Mouse (Mus musculus) right cerebral cortex, adult 18-20 months (tissue): ENCODE data around the gene Bid.
"Not testable (repeated sequence)": the region's sequence is repeated elsewhere in the genome, so short reads cannot be mapped to it uniquely, and the experiment has no call there.

Experiments used
- DNase-seq: peaks from one replicate; pipeline ENCODE4 v3.0.0; 2022; ENCODE audit warnings: mixed read lengths

Gene Bid

GRCm38 (mm10) chr6:120934176-120934575 lies 17.5 kb upstream of the Bid start:
- no peak for DNase-seq

GRCm38 (mm10) chr6:120933670-120934069 lies 17.0 kb upstream of the Bid start:
- DNase-seq, result no peak

- DNase-seq, result peak; percentile 26
Observed at GRCm38 (mm10) chr6:120932597-120932996, 15.9 kb upstream of the Bid start.

- DNase-seq, result no peak
Observed at GRCm38 (mm10) chr6:120930450-120931306, 14.0 kb upstream of the Bid start.

GRCm38 (mm10) chr6:120929421-120929820 lies 12.8 kb upstream of the Bid start:
- DNase-seq, result no peak

GRCm38 (mm10) chr6:120927765-120928164 lies 11.1 kb upstream of the Bid start:
- no peak for DNase-seq

DNA sequence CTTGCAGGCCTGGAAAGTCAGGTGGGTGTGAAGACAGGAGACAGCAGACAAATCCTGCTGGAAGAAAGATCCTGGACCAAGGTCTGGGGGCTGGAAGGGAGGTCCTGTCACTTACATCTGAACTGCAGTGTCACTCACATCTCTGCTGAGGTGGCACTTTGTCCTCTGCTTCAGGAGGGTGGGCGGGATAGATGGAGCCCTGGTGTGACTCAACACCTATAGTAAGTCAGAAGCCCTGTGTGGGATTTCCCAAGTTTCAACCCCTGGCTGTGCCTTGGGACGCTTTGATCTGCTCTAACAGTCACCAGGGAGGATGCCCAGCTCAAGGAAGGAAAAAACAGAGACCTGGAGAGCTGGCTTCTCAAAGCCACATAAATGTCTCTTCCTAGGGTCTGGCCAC lies 10.2 kb upstream of the Bid start:
- no peak for DNase-seq

GRCm38 (mm10) chr6:120924791-120925321 lies 8.2 kb upstream of the Bid start:
- DNase-seq, result not testable (repeated sequence)

GRCm38 (mm10) chr6:120917975-120918374 lies 1.3 kb upstream of the Bid start:
- DNase-seq, result no peak

GRCm38 (mm10) chr6:120916972-120917881 lies 574 bp upstream of the Bid start:
- not testable (repeated sequence) for DNase-seq

DNA sequence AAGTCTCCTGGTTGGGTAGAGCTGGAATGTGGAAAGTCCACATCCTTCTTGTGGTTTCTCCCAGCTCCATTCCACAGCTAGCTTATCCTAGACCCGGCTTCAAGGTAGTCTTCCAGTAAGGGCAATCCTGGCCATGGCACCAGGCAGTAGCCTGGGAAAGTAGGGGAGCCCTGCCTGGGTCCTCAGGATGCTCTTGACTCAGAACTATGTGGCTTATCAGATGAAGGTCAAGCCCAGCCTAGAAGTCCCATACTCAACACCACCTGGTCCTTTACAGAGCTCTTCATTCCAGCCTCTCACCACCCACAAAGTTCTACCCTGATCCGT lies 1.0 kb downstream of the Bid start:
- no peak for DNase-seq

DNA sequence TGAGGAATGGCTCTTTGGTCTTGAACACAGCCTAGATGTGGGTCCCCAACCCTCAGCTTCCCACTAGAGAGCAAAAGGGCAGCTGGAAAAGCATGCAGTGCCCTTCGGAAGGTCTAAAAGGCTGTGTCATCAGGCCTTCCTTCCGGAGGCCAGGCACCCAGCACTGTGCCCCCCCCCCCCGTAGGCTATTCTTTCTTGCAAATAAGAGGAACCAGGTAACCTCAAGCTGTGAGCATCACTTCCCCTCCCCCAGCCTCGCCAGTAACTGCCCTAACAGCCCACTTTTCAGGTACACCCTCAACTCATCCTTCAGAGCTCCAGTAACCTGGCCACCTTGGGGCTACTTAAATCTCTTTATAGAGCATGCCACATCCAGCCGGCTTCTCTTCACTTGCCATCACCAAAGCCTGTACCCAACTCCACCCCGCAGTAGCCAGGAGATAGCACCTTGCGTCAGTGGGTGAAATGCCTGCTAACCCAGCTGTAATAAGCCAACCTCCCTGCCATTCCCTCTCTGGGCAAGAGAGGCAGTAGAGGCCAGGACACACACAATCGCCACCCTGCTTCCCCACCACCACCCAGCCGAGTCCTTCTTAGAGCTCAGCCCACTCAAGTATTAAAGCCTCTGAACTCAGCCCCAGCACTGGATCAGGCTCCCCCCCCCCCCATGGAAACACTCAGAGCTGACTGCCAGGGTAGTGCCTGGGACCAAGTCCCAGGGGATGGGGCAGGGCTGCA lies 1.6 kb downstream of the Bid start:
- no peak for DNase-seq

GRCm38 (mm10) chr6:120914533-120914910 lies 2.1 kb downstream of the Bid start:
- no peak for DNase-seq

GRCm38 (mm10) chr6:120913783-120914182 lies 2.9 kb downstream of the Bid start:
- DNase-seq, result no peak

GRCm38 (mm10) chr6:120912931-120913330 lies 3.7 kb downstream of the Bid start:
- DNase-seq, result no peak

GRCm38 (mm10) chr6:120911213-120912007 lies 5.2 kb downstream of the Bid start:
- no peak for DNase-seq

DNA sequence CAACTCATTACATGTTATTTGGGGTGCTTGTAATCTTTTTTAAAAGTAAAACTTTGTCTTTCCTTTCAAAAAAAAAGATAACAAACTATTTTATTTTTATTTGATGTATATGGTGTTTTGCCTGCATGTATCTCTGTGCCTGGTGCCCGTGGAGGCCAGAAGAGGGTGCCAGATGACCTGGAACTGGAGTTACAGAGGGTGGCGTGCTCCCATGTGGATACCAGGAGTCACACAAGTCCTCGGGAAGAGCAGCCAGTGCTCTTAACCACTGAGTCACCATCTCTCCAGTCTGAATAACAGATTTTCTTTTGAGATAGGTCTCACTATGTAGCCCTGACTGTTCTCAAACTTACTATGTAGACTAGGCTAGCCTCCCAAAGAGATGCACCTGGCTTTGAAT lies 7.2 kb downstream of the Bid start:
- no peak for DNase-seq

DNA sequence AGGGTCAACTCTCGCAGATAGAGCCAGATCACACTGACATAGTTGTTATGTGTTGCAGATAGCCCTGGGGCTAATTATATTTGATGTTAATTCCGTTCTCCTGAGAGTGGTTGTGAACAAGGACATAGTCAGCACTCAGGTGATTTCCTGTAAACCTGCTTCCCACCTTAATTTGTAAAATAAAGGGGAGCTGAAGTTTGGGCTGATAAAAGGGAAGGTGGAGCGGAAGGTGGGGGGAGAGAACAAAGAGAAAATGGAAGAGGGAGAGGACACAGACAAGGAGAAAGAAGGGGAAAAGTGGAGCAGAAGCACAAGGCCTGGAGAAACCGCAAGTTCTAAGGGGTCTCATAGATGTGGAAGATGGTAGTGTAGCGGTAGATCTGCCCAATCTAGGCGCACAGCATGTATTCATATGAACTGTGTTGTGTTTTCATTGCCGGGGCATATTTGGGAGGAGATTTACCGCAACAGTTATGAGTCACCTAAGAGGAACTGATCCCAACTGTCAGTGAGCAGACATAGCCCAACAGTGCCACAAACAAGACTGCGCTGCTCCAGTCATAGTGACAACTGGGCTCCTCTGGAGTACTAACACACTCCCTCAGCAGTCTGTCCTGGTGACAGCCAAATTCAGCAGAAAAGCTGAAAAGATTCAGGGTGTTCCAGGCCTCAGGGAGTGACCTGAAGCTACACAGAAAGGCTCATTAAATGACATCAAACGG lies 8.6 kb downstream of the Bid start:
- not testable (repeated sequence) for DNase-seq

GRCm38 (mm10) chr6:120906521-120906920 lies 10.1 kb downstream of the Bid start:
- no peak for DNase-seq

GRCm38 (mm10) chr6:120905111-120905510 lies 11.5 kb downstream of the Bid start:
- DNase-seq, result no peak

- DNase-seq, result no peak
Observed at GRCm38 (mm10) chr6:120903961-120904360, 12.7 kb downstream of the Bid start.
